Mouse (Mus musculus): ENCODE data around the gene Gpr61.

Gene Gpr61

GRCm38 (mm10) chr3:108131216-108131615 is 23.5 kb downstream of the Gpr61 start:
- no peak for DNase-seq (ENCODE audit: low spot score in 2 of 2)

GRCm38 (mm10) chr3:108129804-108130203 is 24.9 kb downstream of the Gpr61 start:
- no peak for DNase-seq (ENCODE audit: low spot score in 2 of 2)

DNA sequence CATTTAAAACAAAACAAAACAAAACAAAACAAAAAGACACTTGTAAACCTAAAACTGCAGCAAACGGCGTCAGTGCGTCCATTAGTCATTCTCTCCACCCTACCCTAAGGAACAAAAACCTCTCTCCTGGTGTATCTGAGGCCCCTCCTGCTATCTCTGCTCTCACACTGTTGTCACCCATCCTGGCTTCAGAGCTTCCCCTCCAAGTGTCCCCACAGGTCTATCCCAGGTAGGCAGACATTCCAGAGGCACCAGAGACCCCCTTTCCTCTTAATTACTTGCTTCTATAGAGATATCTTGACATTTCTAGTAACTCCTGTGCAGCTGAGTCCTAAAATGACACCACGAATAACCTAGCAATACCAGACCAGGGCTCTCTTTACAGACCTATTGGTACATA is 25.3 kb downstream of the Gpr61 start:
- DNase-seq (ENCODE audit: low spot score in 2 of 2) = no peak

GRCm38 (mm10) chr3:108128520-108128919 is 26.2 kb downstream of the Gpr61 start:
- no peak for DNase-seq (ENCODE audit: low spot score in 2 of 2)

DNA sequence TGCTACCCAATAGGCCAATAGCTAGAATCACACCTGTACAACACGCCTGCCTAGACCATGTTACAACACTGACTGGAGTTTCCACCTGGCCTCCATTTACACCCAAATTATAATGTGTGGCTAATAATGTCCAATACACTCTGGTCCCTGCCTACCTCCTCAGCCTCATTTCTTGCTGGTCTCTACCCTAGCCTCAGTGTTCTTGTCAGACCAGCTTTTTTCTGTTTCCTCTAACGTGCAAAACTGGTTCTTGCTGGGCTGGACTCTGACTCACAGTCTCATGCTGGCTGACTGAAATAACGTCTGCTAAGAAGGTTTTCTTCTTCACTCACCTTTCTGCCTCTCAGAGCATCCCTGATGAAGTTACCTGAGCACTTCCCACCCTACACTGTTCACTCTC is 28.4 kb downstream of the Gpr61 start:
- DNase-seq (ENCODE audit: low spot score in 2 of 2) = no peak

DNA sequence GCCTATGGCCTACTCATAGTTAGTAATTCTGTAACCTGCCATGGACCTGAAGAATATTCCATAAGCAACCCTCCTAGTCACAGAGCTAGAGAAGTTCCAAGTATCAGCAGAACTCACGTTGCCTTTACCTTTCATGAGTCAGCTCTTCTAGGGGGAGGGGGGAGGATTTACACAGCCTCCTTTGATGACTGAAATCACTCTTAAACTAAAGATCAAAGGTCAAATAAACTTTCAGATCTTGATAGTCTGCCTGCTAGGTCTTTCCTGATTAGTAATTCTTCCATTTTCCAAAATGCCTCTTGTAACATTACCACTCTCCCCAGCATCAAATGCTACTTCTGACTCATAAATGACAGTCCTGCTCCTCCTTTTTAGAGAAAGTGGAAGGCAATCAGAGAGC is 30.6 kb downstream of the Gpr61 start:
- no peak for DNase-seq (ENCODE audit: low spot score in 2 of 2)

DNA sequence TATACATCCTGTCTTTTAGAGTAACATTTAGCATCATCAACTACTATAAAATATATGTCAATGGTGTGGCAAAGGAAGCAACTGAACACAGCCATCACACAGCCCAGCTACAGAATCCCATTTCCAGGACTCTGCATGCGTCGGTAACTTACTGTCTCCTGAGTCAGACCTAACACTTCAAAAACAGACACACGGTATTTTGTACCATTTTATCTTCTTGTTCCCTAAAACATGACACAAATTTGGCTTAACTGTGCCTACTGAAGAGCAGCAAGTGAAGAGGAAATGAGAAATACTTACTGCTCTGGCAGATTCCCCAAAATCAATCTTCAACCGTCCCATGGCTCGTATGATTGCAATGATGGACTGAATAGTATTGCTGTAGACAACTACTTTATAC is 31.4 kb downstream of the Gpr61 start:
- DNase-seq (ENCODE audit: low spot score in 2 of 2) = no peak

DNA sequence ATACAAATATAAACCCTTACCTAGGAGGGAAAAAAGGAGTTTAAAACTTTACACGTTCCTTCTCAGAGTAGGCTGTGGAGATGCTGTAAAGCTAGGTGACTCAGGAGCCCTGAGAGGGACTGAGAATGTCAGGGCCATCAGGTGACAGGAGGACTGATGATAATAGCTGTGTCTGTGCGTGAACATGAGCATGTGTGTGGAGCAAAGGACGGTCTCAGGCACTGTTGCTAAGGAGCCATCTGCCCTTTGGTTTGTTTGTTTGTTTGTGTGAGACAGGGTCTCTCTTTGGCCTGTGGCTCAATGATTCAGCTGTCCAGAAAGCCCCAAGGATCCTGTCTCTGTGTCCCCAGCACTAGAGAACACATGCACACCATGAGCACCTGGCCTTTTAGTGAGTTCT is 33.6 kb downstream of the Gpr61 start:
- DNase-seq (ENCODE audit: low spot score in 2 of 2) = no peak

DNA sequence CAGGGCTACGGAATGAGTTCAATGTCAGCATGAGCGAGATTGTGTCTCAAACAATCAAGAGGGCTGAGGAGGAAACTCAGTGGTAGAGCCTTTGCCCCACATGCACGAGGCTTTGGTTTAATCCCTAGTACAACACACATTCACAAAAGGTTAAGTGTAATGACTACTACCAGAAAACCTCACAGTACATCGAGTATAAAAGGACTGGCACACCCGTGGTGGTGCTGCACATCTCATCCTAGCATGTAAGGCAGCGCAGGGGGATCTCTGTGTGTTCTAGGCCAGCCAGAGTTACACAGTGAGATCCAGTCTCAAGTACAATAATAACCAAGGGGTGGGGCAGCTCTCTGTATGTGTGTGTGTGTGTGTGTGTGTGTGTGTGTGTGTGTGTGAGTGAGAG is 37.2 kb downstream of the Gpr61 start:
- no peak for DNase-seq (ENCODE audit: low spot score in 2 of 2)

DNA sequence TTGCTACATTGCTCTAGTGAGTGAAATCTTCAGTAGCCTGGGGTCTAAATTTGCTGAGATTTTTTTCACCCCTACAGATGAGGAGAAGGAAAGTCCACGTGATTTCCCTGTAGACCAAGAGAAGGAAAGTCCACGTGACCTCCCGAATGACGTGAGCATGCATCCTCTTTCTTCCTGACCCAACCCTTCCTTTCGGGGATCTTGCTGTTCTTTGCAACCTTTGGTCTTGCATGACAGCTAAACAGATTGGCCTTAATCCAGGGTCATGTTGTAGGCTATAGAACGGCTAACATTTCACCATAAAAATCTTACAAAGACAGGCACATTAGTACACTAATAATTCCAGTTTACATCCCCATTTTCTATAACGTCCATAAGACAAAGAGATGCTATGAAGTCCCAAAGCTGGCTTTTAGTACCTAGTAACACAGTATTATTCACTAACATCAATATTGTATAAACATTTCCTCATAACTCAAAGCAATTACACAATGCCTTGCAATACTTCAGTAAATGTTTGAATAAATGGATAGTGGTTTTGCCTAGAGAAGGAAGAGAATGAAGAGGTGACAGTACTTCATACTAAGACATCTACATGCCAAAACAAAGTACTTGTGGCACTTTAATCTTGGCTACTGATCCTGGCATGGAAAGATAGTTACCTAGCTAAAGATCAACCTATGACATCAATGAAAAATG is 40.9 kb downstream of the Gpr61 start:
- DNase-seq (ENCODE audit: low spot score in 2 of 2) = no peak

DNA sequence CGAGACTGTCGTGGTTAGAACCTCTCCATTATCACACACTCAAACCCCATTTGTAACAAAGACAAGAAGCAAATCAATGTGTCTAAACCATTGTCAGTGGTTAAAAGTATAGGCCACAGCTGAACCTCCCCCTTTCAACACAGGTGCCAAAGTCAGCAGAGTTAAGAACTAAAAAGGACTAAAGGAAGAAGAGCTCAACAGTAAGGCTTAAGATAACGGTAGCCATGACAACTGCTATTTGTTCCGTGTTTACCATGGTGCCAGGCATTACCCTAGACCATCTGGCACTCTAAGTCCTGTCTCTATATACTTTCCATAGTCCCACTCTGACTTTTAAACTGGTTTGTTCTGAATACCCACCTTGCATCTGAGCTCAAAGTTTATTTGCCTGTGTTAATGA is 42.0 kb downstream of the Gpr61 start:
- no peak for DNase-seq (ENCODE audit: low spot score in 2 of 2)

DNA sequence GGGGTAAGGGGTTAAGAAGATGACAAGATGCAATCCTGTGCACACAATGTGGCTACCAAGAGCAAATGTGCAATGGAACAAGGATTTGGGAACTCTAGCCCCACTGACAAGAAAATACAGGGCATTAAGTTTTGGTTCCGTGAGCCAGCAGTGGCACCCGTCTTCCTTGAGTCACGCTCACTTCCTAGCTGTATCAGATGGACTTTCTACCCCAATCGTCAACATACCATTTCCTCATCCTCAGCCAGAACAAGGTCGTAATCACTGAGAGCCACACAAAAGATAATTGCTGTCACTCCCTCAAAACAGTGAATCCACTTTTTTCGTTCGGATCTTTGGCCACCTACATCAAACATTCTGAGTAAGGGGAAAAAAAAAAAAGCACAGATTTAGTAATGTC is 42.4 kb downstream of the Gpr61 start:
- DNase-seq (ENCODE audit: low spot score in 2 of 2) = no peak

DNA sequence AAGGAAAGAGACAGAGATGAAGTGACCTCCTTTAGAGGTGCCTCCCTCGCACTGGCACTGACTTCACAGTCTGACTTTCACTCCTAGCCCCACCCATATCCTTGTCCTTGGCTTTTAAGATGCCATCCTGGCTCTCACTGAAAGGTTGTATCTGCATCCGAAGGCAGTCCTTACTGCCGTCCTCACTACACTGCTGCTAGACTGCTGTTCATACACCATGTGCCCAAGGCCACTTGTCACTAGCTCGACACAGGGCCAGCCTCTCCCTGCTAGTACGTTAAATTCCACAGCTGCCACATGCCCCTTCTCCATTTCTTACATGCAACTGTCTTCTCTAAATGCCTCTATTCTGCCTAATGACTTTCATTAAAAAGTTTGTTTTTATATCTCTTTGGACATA is 43.4 kb downstream of the Gpr61 start:
- DNase-seq (ENCODE audit: low spot score in 2 of 2) = no peak

GRCm38 (mm10) chr3:108105281-108105680 is 49.4 kb downstream of the Gpr61 start:
- no peak for DNase-seq (ENCODE audit: low spot score in 2 of 2)

- no peak for DNase-seq (ENCODE audit: low spot score in 2 of 2)
Observed at GRCm38 (mm10) chr3:108102075-108102474, 52.6 kb downstream of the Gpr61 start.

GRCm38 (mm10) chr3:108101594-108101993 is 53.1 kb downstream of the Gpr61 start:
- DNase-seq (ENCODE audit: low spot score in 2 of 2) = no peak

All from spleen, postnatal 14 days (tissue).